Mouse (Mus musculus): ENCODE measurements around the gene Tmem87b.

Tmem87b gene

GRCm38 (mm10) chr2:128817786-128818681 is at the start of gene Tmem87b:
TSS of gene Tmem87b (plus strand) at chr2:128818118.
- DNase-seq (ENCODE audit: extremely low spot score, low read depth, low spot score), result peak; percentile 78

DNA sequence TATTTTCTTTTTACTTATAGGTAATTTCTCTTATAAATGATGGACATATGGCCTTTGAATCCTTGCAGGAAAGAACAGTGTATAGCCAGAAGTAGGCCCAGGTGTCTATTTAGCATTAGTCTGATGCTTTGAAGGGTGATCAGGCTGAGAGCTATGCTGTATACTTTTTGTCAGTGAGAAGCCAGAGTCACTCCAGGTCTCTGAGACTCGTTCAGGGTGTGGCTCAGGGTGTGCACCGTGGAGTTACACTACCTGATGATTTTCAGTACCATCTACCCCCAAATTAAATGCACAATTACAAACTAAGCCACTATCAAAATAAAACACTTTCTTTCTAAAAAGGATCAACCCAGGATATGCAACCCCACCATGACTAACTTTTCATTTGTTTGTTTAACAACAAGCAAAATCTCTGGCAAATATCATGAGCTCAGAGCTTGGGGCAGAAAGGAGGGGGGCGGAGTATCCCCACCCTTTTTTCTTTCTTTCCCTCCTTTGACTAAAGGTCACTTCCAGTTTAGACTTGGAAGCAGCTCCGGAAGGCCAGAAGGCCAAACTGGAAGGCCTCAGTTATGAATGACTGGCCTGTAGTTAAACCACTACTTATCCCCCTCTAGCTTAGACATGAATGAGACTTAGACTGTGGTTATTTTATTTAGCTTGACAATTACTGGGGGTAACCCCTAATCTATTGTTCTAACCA is 49.2 kb upstream of the Tmem87b start:
- no peak for DNase-seq (ENCODE audit: extremely low spot score, low read depth, low spot score)

GRCm38 (mm10) chr2:128770557-128770956 is 47.4 kb upstream of the Tmem87b start:
- no peak for DNase-seq (ENCODE audit: extremely low spot score, low read depth, low spot score)

- no peak for DNase-seq (ENCODE audit: extremely low spot score, low read depth, low spot score)
Measured at GRCm38 (mm10) chr2:128771048-128771447, 46.9 kb upstream of the Tmem87b start.

- no peak for DNase-seq (ENCODE audit: extremely low spot score, low read depth, low spot score)
Measured at GRCm38 (mm10) chr2:128771750-128772338, 46.1 kb upstream of the Tmem87b start.

DNA sequence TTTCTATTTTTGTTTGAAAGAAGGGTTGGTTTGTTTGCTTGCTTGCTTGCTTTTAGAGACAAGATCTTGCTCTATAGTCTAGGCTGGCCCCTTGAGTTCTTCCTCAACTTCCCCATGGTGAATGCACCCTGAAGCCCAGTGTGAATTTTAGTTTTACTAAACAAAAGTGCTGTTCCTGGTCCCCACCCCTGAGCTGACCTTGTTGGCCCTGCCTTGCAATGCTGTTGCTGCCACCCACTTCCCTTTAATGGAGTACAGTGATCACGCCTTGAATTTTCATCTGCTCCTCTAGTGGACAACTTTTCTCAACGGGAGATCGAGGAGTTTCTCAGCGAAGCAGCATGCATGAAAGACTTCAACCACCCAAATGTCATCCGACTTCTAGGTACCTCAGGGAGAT is 35.7 kb upstream of the Tmem87b start:
- DNase-seq (ENCODE audit: extremely low spot score, low read depth, low spot score), result no peak

GRCm38 (mm10) chr2:128783660-128784345 is 34.1 kb upstream of the Tmem87b start:
- peak; percentile 41 for DNase-seq (ENCODE audit: extremely low spot score, low read depth, low spot score)

- DNase-seq (ENCODE audit: extremely low spot score, low read depth, low spot score), result no peak
Measured at GRCm38 (mm10) chr2:128784814-128785213, 33.1 kb upstream of the Tmem87b start.

DNA sequence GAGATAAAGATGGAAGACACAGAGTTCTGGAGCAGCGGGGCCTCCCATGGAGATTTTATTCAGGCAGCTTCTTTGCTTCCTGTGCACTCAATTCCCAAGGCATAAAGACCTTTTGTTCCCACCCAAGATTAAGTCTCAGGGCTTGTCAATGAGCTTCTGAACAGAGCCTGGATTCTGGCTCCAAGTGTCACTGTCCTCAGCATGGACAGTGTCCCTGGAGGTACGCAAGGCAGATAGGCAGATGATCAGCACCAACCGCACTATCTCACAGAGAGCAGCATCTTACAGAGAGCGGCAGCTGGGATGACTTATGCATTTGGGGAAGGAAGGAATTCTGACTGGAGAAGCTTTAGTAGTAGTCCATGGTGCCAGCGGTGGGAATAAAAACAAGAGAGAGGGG is 31.6 kb upstream of the Tmem87b start:
- DNase-seq (ENCODE audit: extremely low spot score, low read depth, low spot score), result no peak

- DNase-seq (ENCODE audit: extremely low spot score, low read depth, low spot score), result no peak
Measured at GRCm38 (mm10) chr2:128786795-128787194, 31.1 kb upstream of the Tmem87b start.

GRCm38 (mm10) chr2:128787805-128788204 is 30.1 kb upstream of the Tmem87b start:
- no peak for DNase-seq (ENCODE audit: extremely low spot score, low read depth, low spot score)

DNA sequence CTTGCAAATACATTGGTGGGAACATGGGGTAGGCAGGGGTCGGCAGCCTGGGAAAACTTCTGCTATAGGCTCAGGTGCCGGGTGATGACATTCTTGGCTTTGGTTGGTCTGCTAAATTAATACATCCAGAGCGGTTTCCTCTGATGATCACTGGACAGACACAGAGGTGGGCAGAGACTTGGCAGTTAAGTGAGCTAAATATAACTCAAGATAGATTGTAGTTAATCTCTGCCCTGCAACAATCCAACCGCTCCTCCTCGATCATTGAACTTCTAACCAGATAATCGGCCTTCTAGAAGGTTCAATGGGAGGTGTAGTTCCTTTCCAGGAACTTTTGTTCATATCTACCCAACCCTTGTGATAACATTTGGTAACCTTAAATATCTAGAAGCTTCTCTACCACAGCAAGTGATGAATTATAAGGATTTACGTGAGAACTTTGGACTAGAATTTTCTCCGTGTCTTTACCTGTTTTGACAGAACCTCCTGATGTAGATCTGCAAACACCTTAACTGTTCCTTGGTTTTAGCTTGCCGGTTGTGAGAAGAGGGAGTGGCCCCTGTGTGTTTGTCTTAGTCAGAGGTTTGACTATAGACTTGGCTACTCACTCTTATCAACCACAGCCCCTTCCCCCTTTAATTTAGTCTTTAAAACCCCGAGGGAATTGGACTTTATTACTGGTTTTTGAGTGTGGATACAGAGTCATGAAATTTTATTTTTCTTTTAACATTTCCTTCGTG is 26.9 kb upstream of the Tmem87b start:
- DNase-seq (ENCODE audit: extremely low spot score, low read depth, low spot score), result no peak

- no peak for DNase-seq (ENCODE audit: extremely low spot score, low read depth, low spot score)
Measured at GRCm38 (mm10) chr2:128793958-128794357, 24.0 kb upstream of the Tmem87b start.

DNA sequence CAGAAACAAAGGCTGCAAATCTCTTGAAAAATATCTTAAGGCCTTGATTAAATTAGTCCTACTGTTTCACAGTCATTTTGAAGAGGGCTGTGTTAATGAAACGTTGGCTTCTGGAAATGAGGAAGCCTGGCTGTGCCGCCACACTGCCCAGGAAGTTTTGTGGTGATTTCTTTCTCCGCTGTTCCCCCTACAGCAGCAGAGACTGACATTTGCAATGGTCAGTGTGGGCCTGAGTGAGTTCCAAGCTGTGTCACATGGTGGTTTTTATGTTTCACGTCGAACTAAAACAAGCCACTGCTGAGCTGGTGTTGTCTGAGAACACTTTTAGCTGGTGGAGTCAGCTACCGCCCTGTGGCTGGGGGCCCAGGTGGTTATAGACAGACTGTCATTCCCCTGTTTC is 21.5 kb upstream of the Tmem87b start:
- DNase-seq (ENCODE audit: extremely low spot score, low read depth, low spot score), result no peak

DNA sequence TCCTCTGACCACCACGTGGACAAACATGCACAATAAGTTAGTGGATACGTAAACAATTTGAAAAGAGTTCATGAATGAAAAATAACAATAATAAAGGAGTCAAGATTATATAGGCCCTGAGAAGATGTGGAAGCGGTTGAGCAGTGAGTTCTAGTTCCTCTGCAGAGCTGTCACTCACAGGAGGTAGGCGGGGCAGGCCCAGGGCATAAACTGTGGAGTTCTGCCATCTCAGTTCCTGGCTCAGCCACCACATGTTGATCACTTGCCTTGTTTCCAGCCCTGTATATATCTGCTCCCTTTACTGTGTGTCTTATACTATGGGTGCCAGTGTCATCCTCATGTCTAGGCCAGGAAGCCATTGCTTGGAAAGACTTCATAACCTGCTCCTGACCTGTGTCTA is 14.5 kb upstream of the Tmem87b start:
- no peak for DNase-seq (ENCODE audit: extremely low spot score, low read depth, low spot score)

- no peak for DNase-seq (ENCODE audit: extremely low spot score, low read depth, low spot score)
Measured at GRCm38 (mm10) chr2:128805341-128805740, 12.6 kb upstream of the Tmem87b start.

GRCm38 (mm10) chr2:128806561-128806960 is 11.4 kb upstream of the Tmem87b start:
- DNase-seq (ENCODE audit: extremely low spot score, low read depth, low spot score), result no peak

DNA sequence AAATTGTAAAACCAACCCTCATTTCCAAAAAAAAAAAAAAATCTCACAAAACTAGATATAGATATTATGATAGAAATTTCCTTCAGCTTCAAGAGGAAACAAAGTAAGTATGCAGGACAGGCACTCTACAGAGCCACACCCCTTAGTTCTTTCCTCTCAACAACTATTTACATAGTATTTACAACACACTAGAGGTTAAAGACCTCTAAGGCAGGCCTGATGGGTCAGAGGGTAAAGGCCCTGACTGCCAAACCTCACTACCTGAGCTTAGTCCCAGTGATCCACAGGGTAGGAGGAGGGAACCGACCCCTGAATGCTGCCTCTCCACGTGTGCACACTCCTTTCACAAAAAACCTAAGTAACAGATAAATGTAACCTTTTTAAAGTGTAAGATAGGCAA is 5.2 kb upstream of the Tmem87b start:
- no peak for DNase-seq (ENCODE audit: extremely low spot score, low read depth, low spot score)

GRCm38 (mm10) chr2:128816311-128816710 is 1.6 kb upstream of the Tmem87b start:
- no peak for DNase-seq (ENCODE audit: extremely low spot score, low read depth, low spot score)

DNA sequence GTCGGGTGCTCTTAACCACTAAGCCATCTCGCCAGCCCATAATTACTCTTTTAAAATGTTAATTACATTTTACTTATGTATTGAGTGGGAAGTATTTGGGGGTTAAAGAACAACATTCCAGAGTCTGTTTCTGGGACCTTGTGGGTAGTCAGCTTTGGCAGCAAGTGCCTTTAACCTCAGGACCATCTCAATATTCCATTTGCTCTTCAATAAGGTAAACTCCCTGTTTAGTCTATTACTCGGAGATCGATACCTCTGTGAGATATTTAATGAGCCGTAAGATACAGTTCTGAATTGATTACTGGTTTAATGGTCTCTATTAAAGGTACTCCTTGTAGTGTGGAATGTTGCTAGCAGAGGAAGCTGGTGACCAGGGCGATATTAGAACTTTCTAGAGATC is 1.0 kb upstream of the Tmem87b start:
- DNase-seq (ENCODE audit: extremely low spot score, low read depth, low spot score), result peak; percentile 20

DNA sequence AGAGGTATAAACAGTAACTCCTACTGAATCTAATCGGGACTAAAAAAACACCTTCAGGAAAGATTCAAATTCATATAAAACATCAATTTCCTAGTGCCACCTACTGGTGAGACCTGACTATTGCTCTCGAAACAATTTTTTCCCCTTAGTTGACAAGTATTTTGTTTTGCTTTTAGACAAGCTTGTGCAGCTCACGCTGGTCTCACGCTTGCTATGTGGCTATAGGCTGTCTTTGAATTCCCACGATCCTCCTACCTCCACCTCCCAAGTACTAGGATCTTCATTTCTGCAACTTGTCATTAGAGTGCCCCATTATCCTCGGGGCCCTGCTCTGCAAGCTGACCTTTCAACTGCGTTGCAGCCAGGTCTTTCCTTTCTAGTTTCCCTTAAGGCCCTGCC is 532 bp upstream of the Tmem87b start:
- DNase-seq (ENCODE audit: extremely low spot score, low read depth, low spot score), result peak; percentile 83
